Mouse (Mus musculus) liver, embryonic 13.5 days (tissue): ENCODE results near the gene Fkrp. TPM values are rescaled to one million over a fixed set of nuclear protein-coding genes. Genes with fewer than 3 reads are reported as not detected.

Source experiments
- ATAC-seq: fragments of 200-750 bp; cut with Nextera tagmentation; 2 replicates; pipeline ENCODE4 v1.8.0; 2017; ENCODE audit warnings: low read depth, mild to moderate bottlenecking, moderate number of reproducible peaks, moderate library complexity
- DNase-seq: peaks from one replicate; pipeline ENCODE4 v3.0.0; 2022
- H3K27ac ChIP-seq: fragments of 300-500 bp; sonication (generic); 2 replicates; pipeline ENCODE4 v1.5.1; 2015; ENCODE audit warnings: moderate library complexity, mild to moderate bottlenecking, inconsistent platforms
- H3K27me3 ChIP-seq: fragments of 300-500 bp; sonication (generic); 2 replicates; pipeline ENCODE4 v1.6.1; 2015; ENCODE audit warnings: mild to moderate bottlenecking, inconsistent platforms
- H3K36me3 ChIP-seq: fragments of 300-500 bp; sonication (generic); 2 replicates; pipeline ENCODE4 v1.6.1; 2015; ENCODE audit warnings: mild to moderate bottlenecking, inconsistent platforms
- H3K4me1 ChIP-seq: fragments of 300-500 bp; sonication (generic); replicated peaks from 2 replicates; pipeline ENCODE4 v1.6.1; 2015; ENCODE audit warnings: inconsistent platforms
- H3K4me2 ChIP-seq: fragments of 300-500 bp; sonication (generic); 2 replicates; pipeline ENCODE4 v1.6.1; 2015; ENCODE audit warnings: inconsistent platforms, mild to moderate bottlenecking, moderate library complexity
- H3K4me3 ChIP-seq: fragments of 300-500 bp; sonication (generic); replicated peaks from 2 replicates; pipeline ENCODE4 v1.5.1; 2015; ENCODE audit warnings: mild to moderate bottlenecking, inconsistent platforms
- H3K9ac ChIP-seq: fragments of 300-500 bp; sonication (generic); 2 replicates; pipeline ENCODE4 v1.6.1; 2015; ENCODE audit warnings: mild to moderate bottlenecking, inconsistent platforms
- H3K9me3 ChIP-seq: fragments of 300-500 bp; sonication (generic); replicated peaks from 2 replicates; pipeline ENCODE4 v1.6.1; 2016; ENCODE audit warnings: inconsistent platforms
- WGBS: fragments of 180-500 bp; shearing (Covaris S2); methylation state at CpG from one replicate; pipeline ENCODE4 v1.1.7; 2015; ENCODE audit not compliant: insufficient replicate concordance; 5-methylcytosine and 5-hydroxymethylcytosine counted together
- polyA plus RNA-seq: library from polyadenylated mRNA; unstranded; fragments of >200 nt; fragmentation: Nextera tagmentation; extraction: Ambion mirVana; gene quantifications from 2 replicates; pipeline ENCODE4 v1.2.1, GENCODE M21; 2015

Fkrp gene
- polyA plus RNA-seq, 1 experiment from 2014 or later, result 10.0 TPM

- Histone ChIP-seq H3K27me3 (peaks cover 26% of the 10 kb centered on the region), H3K4me1 (peaks cover 30% of the 10 kb centered on the region), H3K9me3 (no peaks in the 10 kb centered on the region), H3K9ac (no peak overlapping the region), H3K27ac (no peak overlapping the region), H3K36me3 (peaks cover 4% of the 10 kb centered on the region; the same call in 1 of the 2 replicates), H3K4me3 (peak overlapping the region; percentile 27), H3K4me2 (peak overlapping the region; percentile 62)
- no peak for ATAC-seq
- 47% methylated on average over 17 of the region's 17 CpGs for WGBS
- no peak for DNase-seq
Observed at GRCm38 (mm10) chr7:16811649-16812070, 4.9 kb downstream of the Fkrp start.

DNA sequence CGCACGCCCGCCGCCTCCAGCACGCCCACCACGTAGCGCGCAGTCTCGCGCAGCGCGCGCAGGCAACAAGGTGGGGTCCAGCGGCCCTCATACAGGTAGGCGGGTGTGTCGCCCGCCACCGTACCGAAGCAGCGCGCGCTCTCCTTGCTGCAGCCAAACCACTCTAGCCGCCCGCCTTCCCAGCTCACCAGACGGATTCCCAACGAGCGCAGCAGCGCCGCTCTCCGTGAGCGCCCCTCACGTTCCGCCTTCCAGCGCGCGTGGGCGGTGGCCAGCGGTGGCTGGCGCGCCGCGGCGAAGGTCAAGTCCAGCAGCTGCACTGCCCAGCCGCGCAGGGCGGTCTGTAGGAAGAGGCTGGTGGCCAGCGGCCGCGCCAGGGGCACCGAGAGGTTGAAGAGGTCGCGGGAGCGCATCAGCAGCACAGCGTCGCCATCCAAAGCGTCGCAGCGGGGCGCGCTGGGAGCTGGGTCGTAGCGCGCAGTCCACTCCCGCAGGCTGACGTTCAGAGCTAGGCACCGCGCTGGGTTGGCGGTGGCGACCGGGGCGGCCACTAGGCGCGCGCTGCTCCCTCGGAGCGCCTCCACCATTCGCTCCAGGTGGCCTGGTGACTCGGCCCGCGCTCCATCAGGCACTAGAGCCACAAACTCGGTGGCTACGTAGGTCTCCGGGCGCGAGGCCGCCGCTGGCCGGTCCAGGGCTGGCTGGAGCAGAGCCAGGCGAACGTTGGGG, 5.4 kb downstream of the Fkrp start:
- H3K4me2 ChIP-seq, result peak overlapping the region; percentile 62
- peaks cover 30% of the 10 kb centered on the region for H3K4me1 ChIP-seq
- no peaks in the 10 kb centered on the region for H3K9me3 ChIP-seq
- H3K4me3 ChIP-seq, result peak overlapping the region; percentile 27
- WGBS, result 24% methylated on average over 90 of the region's 90 CpGs
- DNase-seq (no peak), ATAC-seq (peak; percentile 9; the same call in 1 of the 2 replicates)
- peaks cover 4% of the 10 kb centered on the region; the same call in 1 of the 2 replicates for H3K36me3 ChIP-seq
- H3K27me3 ChIP-seq, result peaks cover 26% of the 10 kb centered on the region
- H3K9ac ChIP-seq, result peak overlapping the region; percentile 17; the same call in 1 of the 2 replicates
- no peak overlapping the region for H3K27ac ChIP-seq

GRCm38 (mm10) chr7:16810399-16810919, 6.1 kb downstream of the Fkrp start:
- WGBS, result 59% methylated on average over 28 of the region's 28 CpGs
- H3K9ac ChIP-seq, result peak overlapping the region; percentile 17; the same call in 1 of the 2 replicates

DNA sequence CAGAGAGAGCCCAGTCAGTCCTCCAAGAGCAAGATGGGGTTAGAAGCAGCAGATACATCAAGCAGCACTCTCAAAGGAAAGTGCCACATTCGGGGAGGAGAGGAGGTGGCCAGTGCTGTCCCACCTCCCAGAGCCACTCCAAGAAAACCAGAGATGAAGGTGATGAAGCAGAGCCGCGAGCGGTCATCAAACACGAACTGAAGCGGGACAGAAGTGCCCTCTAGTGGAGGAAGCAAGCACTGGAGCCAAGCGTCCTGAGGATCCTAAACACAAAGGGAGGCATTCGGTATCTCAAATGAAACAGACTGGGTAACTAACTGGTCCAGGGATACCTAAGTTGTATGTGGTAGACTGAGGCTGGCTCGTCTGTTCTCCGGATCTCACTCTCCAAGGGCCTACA, 6.8 kb downstream of the Fkrp start:
- ATAC-seq, result peak; percentile 36
- Histone ChIP-seq H3K36me3 (peaks cover 4% of the 10 kb centered on the region; the same call in 1 of the 2 replicates), H3K4me1 (peaks cover 17% of the 10 kb centered on the region), H3K27ac (no peak overlapping the region), H3K4me3 (no peak overlapping the region), H3K4me2 (no peak overlapping the region), H3K9me3 (no peaks in the 10 kb centered on the region), H3K27me3 (peaks cover 26% of the 10 kb centered on the region), H3K9ac (no peak overlapping the region)
- 21% methylated on average over 10 of the region's 10 CpGs for WGBS
- peak; percentile 53 for DNase-seq

More at GRCm38 (mm10) chr7:16810399-16810919, 6.1 kb downstream of the Fkrp start:
- Histone ChIP-seq H3K4me3 (no peak overlapping the region), H3K9me3 (no peaks in the 10 kb centered on the region), H3K27ac (no peak overlapping the region), H3K36me3 (peaks cover 4% of the 10 kb centered on the region; the same call in 1 of the 2 replicates), H3K4me1 (peaks cover 24% of the 10 kb centered on the region), H3K4me2 (peak overlapping the region; percentile 62), H3K27me3 (peaks cover 26% of the 10 kb centered on the region)
- 0 out of 2 replicates have a peak, but pooled peaks have one; percentile 5 for ATAC-seq
- DNase-seq, result no peak

- Histone ChIP-seq H3K27ac (no peak overlapping the region), H3K9ac (no peak overlapping the region), H3K9me3 (no peaks in the 10 kb centered on the region), H3K4me2 (no peak overlapping the region), H3K4me1 (peaks cover 21% of the 10 kb centered on the region), H3K4me3 (no peak overlapping the region), H3K36me3 (peaks cover 2% of the 10 kb centered on the region; the same call in 1 of the 2 replicates), H3K27me3 (peaks cover 26% of the 10 kb centered on the region)
- DNase-seq (no peak), ATAC-seq (no peak)
- WGBS, result 77% methylated on average over 9 of the region's 9 CpGs
Observed at GRCm38 (mm10) chr7:16808647-16809046, 7.9 kb downstream of the Fkrp start.

DNA sequence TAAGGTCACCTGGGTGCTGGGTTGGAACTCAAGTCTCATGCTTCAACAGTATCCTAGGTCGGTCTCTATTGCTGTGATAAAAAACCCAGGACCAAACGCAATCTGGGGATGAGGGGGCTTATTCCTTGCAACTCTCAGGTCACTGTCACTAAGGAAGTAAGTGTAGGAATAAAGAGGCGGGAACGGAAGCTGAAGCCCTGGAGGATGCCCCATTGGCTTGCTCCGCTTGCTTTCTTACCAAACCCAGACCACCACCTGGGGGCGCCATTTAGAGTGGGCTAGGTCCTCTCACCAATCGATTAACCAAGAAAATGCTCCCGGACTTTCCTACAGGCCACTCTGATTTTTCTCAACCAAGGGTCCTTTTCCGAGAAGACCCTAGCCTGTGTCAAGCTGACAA, 8.6 kb downstream of the Fkrp start:
- Histone ChIP-seq H3K27ac (no peak overlapping the region), H3K9ac (no peak overlapping the region), H3K4me1 (peaks cover 21% of the 10 kb centered on the region), H3K9me3 (no peaks in the 10 kb centered on the region), H3K4me2 (no peak overlapping the region), H3K27me3 (peaks cover 26% of the 10 kb centered on the region), H3K36me3 (no peaks in the 10 kb centered on the region), H3K4me3 (no peak overlapping the region)
- DNase-seq (no peak), ATAC-seq (no peak)
- 68% methylated on average over 9 of the region's 9 CpGs for WGBS

DNA sequence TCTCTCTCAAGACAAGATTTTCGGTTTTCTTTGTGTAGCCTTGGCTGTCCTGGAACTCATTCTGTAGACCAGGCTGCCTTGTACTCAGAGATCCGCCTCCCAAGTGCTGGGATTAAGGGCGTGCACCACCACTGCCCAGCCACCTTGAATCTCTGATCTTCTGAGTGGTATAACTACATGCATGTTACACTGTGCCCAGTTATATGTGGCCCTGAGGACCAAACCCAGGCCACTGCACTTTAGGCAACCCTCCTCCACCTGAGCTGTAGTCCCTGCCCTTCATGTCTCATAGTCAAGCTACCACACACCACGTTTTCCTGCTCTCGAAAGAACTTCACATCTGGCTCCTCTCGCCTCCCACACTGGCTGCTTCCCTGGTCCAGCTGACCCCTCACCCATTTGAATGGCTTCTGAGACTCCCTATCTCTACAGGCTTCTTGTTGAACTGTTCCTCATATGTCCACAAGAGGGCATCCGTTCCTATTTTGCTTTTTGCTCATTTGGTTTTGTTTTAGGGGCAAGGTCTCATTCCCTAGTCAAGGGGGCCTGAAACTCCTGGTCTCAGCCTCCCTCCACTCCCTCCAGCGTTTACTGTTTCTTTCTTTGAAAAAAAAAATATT, 12.0 kb downstream of the Fkrp start:
- Histone ChIP-seq H3K9me3 (no peaks in the 10 kb centered on the region), H3K36me3 (0 out of 2 replicates have a peak, but pooled peaks cover 3% of the 10 kb centered on the region), H3K4me1 (peaks cover 4% of the 10 kb centered on the region), H3K4me2 (no peak overlapping the region), H3K9ac (no peak overlapping the region), H3K27ac (no peak overlapping the region), H3K27me3 (no peaks in the 10 kb centered on the region), H3K4me3 (no peak overlapping the region)
- no peak for DNase-seq
- 0 out of 2 replicates have a peak, but pooled peaks have one; percentile 42 for ATAC-seq
- WGBS, result 24% methylated on average over 8 of the region's 8 CpGs

GRCm38 (mm10) chr7:16794886-16795285, 21.6 kb downstream of the Fkrp start:
- Histone ChIP-seq H3K9me3 (no peaks in the 10 kb centered on the region), H3K4me1 (peaks cover 13% of the 10 kb centered on the region), H3K27me3 (no peaks in the 10 kb centered on the region), H3K4me2 (no peak overlapping the region), H3K27ac (no peak overlapping the region), H3K4me3 (no peak overlapping the region), H3K36me3 (peaks cover 97% of the 10 kb centered on the region), H3K9ac (no peak overlapping the region)
- WGBS, result 92% methylated on average over 5 of the region's 5 CpGs
- ATAC-seq (no peak), DNase-seq (no peak)

GRCm38 (mm10) chr7:16793010-16793725, 23.4 kb downstream of the Fkrp start:
- peak overlapping the region; percentile 15; the same call in 1 of the 2 replicates for H3K4me2 ChIP-seq
- H3K9me3 ChIP-seq, result no peaks in the 10 kb centered on the region
- no peak overlapping the region for H3K9ac ChIP-seq
- no peak; the same call in 1 of the 2 replicates for ATAC-seq
- 0 out of 2 replicates have a peak overlapping the region, but pooled peaks have one; percentile 11 for H3K4me3 ChIP-seq
- 87% methylated on average over 19 of the region's 19 CpGs for WGBS
- H3K27me3 ChIP-seq, result no peaks in the 10 kb centered on the region
- no peak for DNase-seq
- peaks cover 100% of the 10 kb centered on the region for H3K36me3 ChIP-seq
- peak overlapping the region; percentile 41; the same call in 1 of the 2 replicates for H3K27ac ChIP-seq
- peaks cover 14% of the 10 kb centered on the region for H3K4me1 ChIP-seq

- Histone ChIP-seq H3K4me1 (peaks cover 22% of the 10 kb centered on the region), H3K9ac (no peak overlapping the region), H3K27me3 (no peaks in the 10 kb centered on the region), H3K27ac (peak overlapping the region; percentile 41; the same call in 1 of the 2 replicates), H3K4me3 (no peak overlapping the region), H3K36me3 (peaks cover 100% of the 10 kb centered on the region), H3K4me2 (no peak overlapping the region), H3K9me3 (no peaks in the 10 kb centered on the region)
- DNase-seq, result no peak
- 0 out of 2 replicates have a peak, but pooled peaks have one; percentile 18 for ATAC-seq
- WGBS, result 84% methylated on average over 5 of the region's 5 CpGs
Observed at GRCm38 (mm10) chr7:16792316-16792715, 24.2 kb downstream of the Fkrp start.
